Mouse (Mus musculus): ENCODE data around the gene Meis1.

DNA sequence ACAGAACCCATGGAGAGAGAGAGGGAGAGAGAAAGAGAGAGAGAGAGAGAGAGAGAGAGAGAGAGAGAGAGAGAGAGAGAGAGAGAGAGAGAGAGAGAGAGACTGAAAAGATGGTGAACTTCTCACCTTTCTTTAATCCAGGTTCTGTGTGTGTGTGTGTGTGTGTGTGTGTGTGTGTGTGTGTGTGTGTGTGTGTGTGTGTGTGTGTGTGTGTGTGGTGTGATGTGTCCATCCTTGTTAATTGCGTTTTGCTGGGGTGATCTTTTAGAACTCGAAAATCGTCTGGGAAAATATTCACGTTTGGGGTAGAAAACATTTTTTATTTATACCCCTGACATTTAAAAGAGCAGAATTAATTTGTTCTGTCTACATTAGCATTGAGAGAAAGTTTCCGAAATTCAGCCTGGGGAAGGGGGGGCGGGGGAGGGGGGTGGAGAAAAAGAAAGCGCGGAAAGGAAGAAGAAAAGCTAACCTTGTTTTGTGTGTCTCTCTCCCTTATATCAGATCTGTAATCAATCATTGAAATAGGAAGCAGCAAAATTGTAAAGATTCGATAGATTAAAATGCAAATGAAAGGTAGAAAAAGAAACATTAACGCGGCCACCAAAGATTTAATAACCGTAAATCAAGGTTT is 146.6 kb downstream of the Meis1 start:
- TF ChIP-seq CTCF (IDR thresholded peaks at IDR 0.05; ENCODE audit: insufficient read depth, low read depth, low read length) (no peak), POLR2A (IDR thresholded peaks at IDR 0.05; ENCODE audit: insufficient read depth, low read depth, low read length) (no peak)
